Mouse (Mus musculus) kidney, postnatal 25 days (tissue): ENCODE results near the gene Krt4.

Experiments
- DNase-seq, 2 experiments: peaks; one replicate each; pipeline ENCODE4 v3.0.0; 2021; ENCODE audit warnings: mixed read lengths in 2 of 2

Krt4 gene

GRCm38 (mm10) chr15:101924635-101925034 lies at the start of gene Krt4:
Gene Krt4 (minus strand): TSS chr15:101924735.
- DNase-seq = no peak

- peak; percentile 91 to 98 for DNase-seq
These were observed 49.0 kb upstream of the Krt4 start for GRCm38 (mm10) chr15:101973414-101974077.

- peak; percentile 62 to 74 for DNase-seq
These were observed 46.0 kb upstream of the Krt4 start for GRCm38 (mm10) chr15:101970536-101970935.

- peak in 1 of 2 experiments; percentile 55 for DNase-seq
These were observed 42.3 kb upstream of the Krt4 start for GRCm38 (mm10) chr15:101966808-101967207.

GRCm38 (mm10) chr15:101958891-101959290 lies 34.4 kb upstream of the Krt4 start:
- no peak for DNase-seq

GRCm38 (mm10) chr15:101954187-101954586 lies 29.7 kb upstream of the Krt4 start, which contains the start of gene Krt78:
Gene Krt78 (minus strand): TSS chr15:101954287.
- DNase-seq = no peak

- DNase-seq = no peak
These were observed 28.4 kb upstream of the Krt4 start for GRCm38 (mm10) chr15:101952733-101953474.

- DNase-seq = no peak
These were observed 20.9 kb upstream of the Krt4 start for GRCm38 (mm10) chr15:101945430-101945829.

- no peak for DNase-seq
These were observed 17.4 kb upstream of the Krt4 start for GRCm38 (mm10) chr15:101941948-101942347.

GRCm38 (mm10) chr15:101940274-101940829 lies 15.8 kb upstream of the Krt4 start, which contains the start of gene Krt79:
Gene Krt79 (minus strand): TSS chr15:101940324.
- DNase-seq = no peak

GRCm38 (mm10) chr15:101938600-101939308 lies 14.2 kb upstream of the Krt4 start:
- DNase-seq = peak in 1 of 2 experiments; percentile 30

GRCm38 (mm10) chr15:101933024-101933423 lies 8.5 kb upstream of the Krt4 start:
- no peak for DNase-seq

GRCm38 (mm10) chr15:101929666-101930065 lies 5.1 kb upstream of the Krt4 start:
- peak; percentile 34 to 61 for DNase-seq

GRCm38 (mm10) chr15:101929087-101929486 lies 4.6 kb upstream of the Krt4 start:
- peak; percentile 18 to 61 for DNase-seq

- DNase-seq = peak; percentile 90 to 94
These were observed 3.0 kb upstream of the Krt4 start for GRCm38 (mm10) chr15:101927340-101928080.

GRCm38 (mm10) chr15:101925041-101925440 lies 506 bp upstream of the Krt4 start:
- no peak for DNase-seq

GRCm38 (mm10) chr15:101922296-101922695 lies 2.2 kb downstream of the Krt4 start:
- DNase-seq = no peak

GRCm38 (mm10) chr15:101916072-101916471 lies 8.5 kb downstream of the Krt4 start:
- DNase-seq = no peak

- no peak for DNase-seq
These were observed 19.7 kb downstream of the Krt4 start for GRCm38 (mm10) chr15:101904849-101905248.

- DNase-seq = peak in 1 of 2 experiments; percentile 23
These were observed 22.1 kb downstream of the Krt4 start for GRCm38 (mm10) chr15:101902171-101903149.

- DNase-seq = no peak
These were observed 29.3 kb downstream of the Krt4 start for GRCm38 (mm10) chr15:101895216-101895615.
